Mouse (Mus musculus) ES-Bruce4 (cell line): Measurements from ENCODE around the gene Gpc5.

Source experiments
- CTCF ChIP-seq: IDR thresholded peaks from one replicate; pipeline ENCODE4 v1.8.1; 2011; ENCODE audit warnings: low read depth, low read length
- POLR2A ChIP-seq: IDR thresholded peaks from one replicate; pipeline ENCODE4 v1.8.1; 2011; ENCODE audit warnings: low read length; ENCODE audit not compliant: insufficient read depth

DNA sequence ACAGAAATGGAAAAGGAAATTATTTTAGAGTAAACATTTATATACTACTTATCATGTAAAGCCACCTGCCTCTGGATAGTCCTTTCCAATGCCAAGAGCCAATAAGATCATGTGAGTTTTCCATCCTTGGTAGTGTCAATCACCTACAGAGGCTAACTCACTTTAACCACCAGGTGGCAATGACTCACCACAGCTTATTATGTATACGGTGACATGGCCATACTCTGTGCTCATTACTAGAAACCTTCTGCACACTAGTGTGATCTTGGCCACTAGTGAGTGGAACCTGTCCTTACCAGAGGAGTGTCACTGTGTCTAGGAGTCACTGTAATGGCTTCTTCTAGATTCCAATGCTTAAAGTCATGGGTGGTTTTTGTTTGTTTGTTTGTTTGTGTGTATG lies 1468.0 kb downstream of the Gpc5 start:
- TF ChIP-seq POLR2A, result no peak
- peak; percentile 1 for TF ChIP-seq CTCF
